20 mouse cellular contexts compared by ENCODE assay signal in genomic region chr4:66261276-66261675, GRCm38 (mm10).
DNase-seq lines count a peak whose midpoint lies in the region; ATAC-seq and TF ChIP-seq lines count a peak whose summit lies in the region.
"Had no signal": no experiment of that assay in that cellular context is flagged by ENCODE, and none has a peak within 500 bp of the region (broad histone marks: within the 10 kb centered on the region; RNA-seq: fewer than 3 reads in every experiment).

No protein-coding gene starts in this region.

- no peaks in the 10 kb centered on the region for H3K9me3 ChIP-seq in forebrain, postnatal 0 days (ENCODE audit: low read length)
- H3K9me3 ChIP-seq in forebrain, embryonic 12.5 days = no peaks in the 10 kb centered on the region
- H3K9me3 ChIP-seq: embryonic facial prominence, embryonic 10.5 days; heart, embryonic 12.5 days; hindbrain, embryonic 10.5 days; intestine, embryonic 15.5 days had no signal

- no peaks in the 10 kb centered on the region for H3K27me3 ChIP-seq in forebrain, postnatal 0 days (ENCODE audit: insufficient read depth, low read length)
- no peaks in the 10 kb centered on the region for H3K27me3 ChIP-seq in forebrain, embryonic 12.5 days
- H3K27me3 ChIP-seq: CH12.LX; heart, embryonic 12.5 days; intestine, embryonic 15.5 days; Patski had no signal

- WGBS in forebrain, postnatal 0 days = 43% methylated on average over 3 of the region's 3 CpGs
- 90% methylated on average over 3 of the region's 3 CpGs for WGBS in forebrain, embryonic 12.5 days

- H3K9ac ChIP-seq in forebrain, postnatal 0 days = no peak overlapping the region
- H3K9ac ChIP-seq in forebrain, embryonic 12.5 days = no peak overlapping the region
- H3K9ac ChIP-seq: heart, embryonic 12.5 days; hindbrain, embryonic 14.5 days; intestine, embryonic 15.5 days had no signal

- TF ChIP-seq CTCF in forebrain, postnatal 0 days (IDR thresholded peaks at IDR 0.05; ENCODE audit: low read depth) = no peak

- H3K4me3 ChIP-seq in forebrain, postnatal 0 days (ENCODE audit: low read depth, low read length) = no peak overlapping the region
- H3K4me3 ChIP-seq in forebrain, embryonic 12.5 days (replicated peaks) = no peak overlapping the region
- H3K4me3 ChIP-seq: embryonic facial prominence, embryonic 10.5 days; gastrocnemius, adult 2 months; heart, embryonic 12.5 days; hindbrain, embryonic 10.5 days; intestine, embryonic 15.5 days had no signal

- no peak overlapping the region for H3K27ac ChIP-seq in forebrain, postnatal 0 days (ENCODE audit: low read depth, low read length)
- H3K27ac ChIP-seq in forebrain, embryonic 12.5 days = no peak overlapping the region
- H3K27ac ChIP-seq: embryonic facial prominence, embryonic 10.5 days; gastrocnemius, adult 2 months; hindbrain, embryonic 10.5 days; hindbrain, embryonic 14.5 days; intestine, embryonic 15.5 days had no signal

- H3K4me2 ChIP-seq in forebrain, postnatal 0 days (ENCODE audit: low read depth) = no peak overlapping the region
- no peak overlapping the region for H3K4me2 ChIP-seq in forebrain, embryonic 12.5 days
- H3K4me2 ChIP-seq: heart, embryonic 12.5 days; hindbrain, embryonic 14.5 days; intestine, embryonic 15.5 days had no signal

- DNase-seq in cerebellum, postnatal 14 days = peak; percentile 28 to 64
- DNase-seq in cerebellum, adult 8-10 months = no peak
- DNase-seq in forebrain, postnatal 0 days = peak; percentile 69
- DNase-seq in right cerebral cortex, postnatal 10 days (ENCODE audit: low spot score in 2 of 2) = peak; percentile 46 to 54
- DNase-seq in right cerebral cortex, adult 2 months (ENCODE audit: low spot score in 2 of 2) = no peak
- DNase-seq in brain, embryonic 18.5 days (ENCODE audit: low read depth, low spot score) = peak; percentile 22
- DNase-seq: adrenal gland, postnatal 14 days; cerebellum, adult 11 months; gastrocnemius, adult 2 months; gastrocnemius, postnatal 25 days; kidney, adult 18-20 months had no signal

- peak; percentile 61; the same call in 1 of the 2 replicates for ATAC-seq in forebrain, postnatal 0 days
- no peak for ATAC-seq in forebrain, embryonic 12.5 days (ENCODE audit: low FRiP score)
- ATAC-seq: activated CD4-positive, CD25-positive, alpha-beta regulatory T cell, adult 4 months; intestine, embryonic 15.5 days; Patski had no signal

- no peaks in the 10 kb centered on the region for H3K36me3 ChIP-seq in forebrain, postnatal 0 days (ENCODE audit: insufficient read depth)
- H3K36me3 ChIP-seq in forebrain, embryonic 12.5 days (replicated peaks) = no peaks in the 10 kb centered on the region
- H3K36me3 ChIP-seq: embryonic facial prominence, embryonic 10.5 days; heart, embryonic 12.5 days; hindbrain, embryonic 10.5 days; intestine, embryonic 15.5 days had no signal

- H3K4me1 ChIP-seq in forebrain, postnatal 0 days (ENCODE audit: insufficient read depth) = 0 out of 2 replicates have a peak, but pooled peaks cover 9% of the 10 kb centered on the region
- H3K4me1 ChIP-seq in forebrain, embryonic 12.5 days = no peaks in the 10 kb centered on the region
- H3K4me1 ChIP-seq: embryonic facial prominence, embryonic 10.5 days; heart, embryonic 12.5 days; hindbrain, embryonic 10.5 days; intestine, embryonic 15.5 days had no signal

Comparison
In these comparisons a context has a peak if more than half of its experiments do, and no peak if none do; other contexts are left out.
1. DNase-seq: peak in cerebellum, postnatal 14 days (2 of 2), forebrain, postnatal 0 days (single experiment), right cerebral cortex, postnatal 10 days (2 of 2) and brain, embryonic 18.5 days (single experiment); none in cerebellum, adult 8-10 months (single experiment) and right cerebral cortex, adult 2 months (0 of 2).